Mouse (Mus musculus): ENCODE results near the gene Rab9b. TPM values are rescaled to one million over a fixed set of nuclear protein-coding genes. Genes with fewer than 3 reads are reported as not detected.

The Rab9b gene
- polyA plus RNA-seq, 1 experiment from 2014 or later, result 23.8 TPM

Other genes with a start within 250 kb of the Rab9b start
- gene Tceal1, start 160.8 kb downstream of the Rab9b start, polyA plus RNA-seq (2014; fragmentation: Nextera tagmentation; extraction: Ambion mirVana), result 24.6 and 24.9 TPM in 2 replicates
- 545 and 593 TPM in 2 replicates for gene Morf4l2, start 125.1 kb downstream of the Rab9b start, polyA plus RNA-seq (2014; fragmentation: Nextera tagmentation; extraction: Ambion mirVana)
- 0.11 TPM in 1 of 2 replicates, not detected in the other for gene Glra4, start 88.6 kb downstream of the Rab9b start, polyA plus RNA-seq (2014; fragmentation: Nextera tagmentation; extraction: Ambion mirVana)
- 11.9 and 12.3 TPM in 2 replicates for gene Plp1, start 46.1 kb downstream of the Rab9b start, polyA plus RNA-seq (2014; fragmentation: Nextera tagmentation; extraction: Ambion mirVana)
- not detected in 2 replicates for gene H2bfm, start 58.6 kb upstream of the Rab9b start, polyA plus RNA-seq (2014; fragmentation: Nextera tagmentation; extraction: Ambion mirVana)
- 75.3 and 102 TPM in 2 replicates for gene Tmsb15b2, start 106.7 kb upstream of the Rab9b start, polyA plus RNA-seq (2014; fragmentation: Nextera tagmentation; extraction: Ambion mirVana)
- gene Tmsb15l, start 108.1 kb upstream of the Rab9b start, polyA plus RNA-seq (2014; fragmentation: Nextera tagmentation; extraction: Ambion mirVana), result 8.8 and 9.5 TPM in 2 replicates
- 26.4 and 33.1 TPM in 2 replicates for gene Tmsb15b1, start 108.1 kb upstream of the Rab9b start, polyA plus RNA-seq (2014; fragmentation: Nextera tagmentation; extraction: Ambion mirVana)
- gene Zcchc18, start 124.4 kb upstream of the Rab9b start, polyA plus RNA-seq (2014; fragmentation: Nextera tagmentation; extraction: Ambion mirVana), result 372 and 450 TPM in 2 replicates
- gene Slc25a53, start 169.5 kb upstream of the Rab9b start, polyA plus RNA-seq (2014; fragmentation: Nextera tagmentation; extraction: Ambion mirVana), result 12.9 and 15.9 TPM in 2 replicates
- 10.9 and 11.5 TPM in 2 replicates for gene Fam199x, start 180.8 kb upstream of the Rab9b start, polyA plus RNA-seq (2014; fragmentation: Nextera tagmentation; extraction: Ambion mirVana)